Mouse (Mus musculus): Measurements from ENCODE around the gene Tmbim1.

- peak; percentile 7; the same call in 1 of the 2 replicates for TF ChIP-seq CTCF (IDR thresholded peaks at IDR 0.05; ENCODE audit: extremely low read depth, insufficient read length, insufficient replicate concordance, low read depth, low read length)
- TF ChIP-seq POLR2A (IDR thresholded peaks at IDR 0.05; ENCODE audit: low read depth, low read length) = no peak
These were observed 26.9 kb upstream of the Tmbim1 start for GRCm38 (mm10) chr1:74332241-74332763.
